Mouse (Mus musculus) E14TG2a.4 (cell line): ENCODE measurements at regions not wholly inside any gene's neighbourhood (a gene's known extent, or its start where the extent isn't known, plus 50 kb on each side); places are given as distances from the start of the nearest gene placed in this dataset.

Experiments used
- CTCF ChIP-seq: conservative IDR thresholded peaks from 2 replicates; pipeline ENCODE4 v1.5.1; 2014; ENCODE audit warnings: low read length
- NANOG ChIP-seq: IDR thresholded peaks from 2 replicates; pipeline ENCODE4 v1.6.1; 2014; ENCODE audit warnings: borderline replicate concordance, low read length, mixed read lengths
- POU5F1 ChIP-seq: IDR thresholded peaks from 2 replicates; pipeline ENCODE4 v1.6.1; 2014; ENCODE audit warnings: low read length, borderline replicate concordance

DNA sequence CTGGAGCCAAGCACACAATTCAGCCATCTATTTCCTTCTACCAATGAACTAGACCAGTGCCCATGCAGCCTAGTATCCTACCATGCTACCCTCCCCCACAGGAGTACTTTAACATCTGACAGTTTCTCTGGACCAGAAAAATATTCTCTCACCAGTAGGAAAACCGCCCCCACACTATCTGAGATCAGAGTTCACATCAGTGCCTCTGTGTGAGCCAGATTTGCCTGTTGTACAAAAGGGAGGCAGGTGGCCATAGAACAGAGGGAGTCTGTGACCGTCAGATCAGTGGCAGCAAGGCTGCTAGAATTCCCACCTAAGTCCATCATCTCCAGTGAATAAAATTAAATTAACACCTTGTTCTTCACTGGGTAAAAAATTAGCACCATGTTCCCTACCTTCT is 166.5 kb downstream of the Atp23 start:
- TF ChIP-seq CTCF (no peak), POU5F1 (no peak), NANOG (no peak)
